Mouse (Mus musculus): ENCODE results near the gene Atp13a3.
A peak's percentile ranks its signal among the peaks of the same experiment; 100 is the strongest.

Atp13a3 gene

GRCm38 (mm10) chr16:30314236-30314635, 91.5 kb downstream of the Atp13a3 start:
- DNase-seq (ENCODE audit: low read depth, low spot score): peak; percentile 49

- no peak for DNase-seq (ENCODE audit: low read depth, low spot score)
Observed at GRCm38 (mm10) chr16:30310647-30311046, 95.1 kb downstream of the Atp13a3 start, which contains the start of gene Gp5. TSS of gene Gp5 (minus strand) at chr16:30310779.

GRCm38 (mm10) chr16:30310171-30310515, 95.6 kb downstream of the Atp13a3 start:
- DNase-seq (ENCODE audit: low read depth, low spot score): no peak

DNA sequence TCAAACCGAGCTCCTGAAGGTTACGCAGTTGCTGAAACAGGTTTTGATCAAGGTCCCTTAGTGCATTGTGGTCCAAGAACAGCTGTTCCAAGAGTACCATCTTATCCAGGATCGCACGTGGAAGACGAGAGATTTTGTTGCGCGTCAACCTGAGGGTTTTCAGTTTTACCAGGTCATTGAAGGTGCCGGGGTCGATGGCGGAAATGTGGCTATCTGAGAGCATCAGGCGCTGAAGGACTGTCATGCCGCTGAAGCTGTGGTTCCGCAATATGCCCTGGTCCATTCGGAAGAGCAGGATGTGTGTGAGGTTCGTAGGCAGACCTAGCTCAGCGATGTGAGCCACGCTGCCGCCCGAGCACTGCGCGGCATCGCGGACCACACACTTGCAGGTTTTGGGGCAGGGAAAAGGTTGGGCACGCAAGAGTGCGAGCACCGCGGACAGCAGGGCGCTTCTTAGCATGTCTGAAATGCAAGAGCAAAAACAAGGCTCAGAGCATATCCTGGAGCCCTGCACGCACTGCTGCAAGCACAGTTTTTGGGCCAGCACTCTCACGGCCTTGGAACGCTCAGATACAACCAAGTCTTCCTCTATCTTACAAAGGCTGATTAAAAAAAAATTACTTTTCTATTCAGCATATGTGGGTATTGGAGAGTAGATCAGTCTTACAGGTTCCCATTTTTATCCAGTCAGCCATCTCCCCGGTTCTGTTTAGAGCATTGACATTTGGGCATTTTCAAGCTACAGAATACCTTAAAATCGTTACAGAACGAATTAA, 96.2 kb downstream of the Atp13a3 start:
- DNase-seq (ENCODE audit: low read depth, low spot score): no peak

DNA sequence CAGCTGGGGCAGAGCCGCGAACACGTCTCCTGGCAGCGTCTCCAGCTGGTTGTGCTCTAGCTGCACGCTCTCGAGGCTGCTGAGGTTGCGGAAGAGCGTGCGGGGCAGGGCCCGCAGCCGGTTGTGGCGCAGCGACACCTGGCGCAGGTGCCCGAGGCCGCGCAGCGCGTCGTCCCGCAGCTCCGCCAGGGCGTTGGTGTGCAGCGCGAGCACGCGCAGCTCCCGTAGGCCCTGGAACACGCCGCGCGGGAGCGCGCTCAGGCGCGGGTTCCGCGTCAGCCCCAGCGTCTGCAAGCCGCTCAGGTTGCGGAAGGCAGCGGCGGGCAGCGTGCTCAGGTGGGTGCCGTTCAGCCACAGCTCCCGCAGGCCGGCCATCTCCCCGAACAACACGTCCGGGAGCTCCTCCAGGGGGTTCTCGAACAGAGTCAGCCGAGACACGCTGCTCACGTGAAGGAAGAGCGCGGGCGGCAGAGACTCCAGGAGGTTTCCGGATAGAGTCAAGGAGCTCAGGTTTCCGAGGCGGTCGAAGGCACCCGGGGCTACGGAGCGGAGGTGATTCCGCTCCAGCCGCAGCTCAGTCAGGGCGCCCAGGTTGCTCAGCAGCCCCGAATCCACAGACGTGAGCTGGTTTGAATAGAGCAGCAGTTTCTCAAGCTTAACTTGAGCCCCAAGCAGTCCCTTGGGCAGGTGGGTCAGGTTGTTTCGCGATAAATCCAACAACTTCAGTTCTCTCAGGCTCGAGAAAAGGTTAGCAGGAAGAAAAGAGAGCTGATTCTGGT, 97.0 kb downstream of the Atp13a3 start:
- DNase-seq (ENCODE audit: low read depth, low spot score): no peak

- DNase-seq (ENCODE audit: low read depth, low spot score): no peak
Observed at GRCm38 (mm10) chr16:30307961-30308615, 97.7 kb downstream of the Atp13a3 start.

- no peak for DNase-seq (ENCODE audit: low read depth, low spot score)
Observed at GRCm38 (mm10) chr16:30307306-30307705, 98.5 kb downstream of the Atp13a3 start.

DNA sequence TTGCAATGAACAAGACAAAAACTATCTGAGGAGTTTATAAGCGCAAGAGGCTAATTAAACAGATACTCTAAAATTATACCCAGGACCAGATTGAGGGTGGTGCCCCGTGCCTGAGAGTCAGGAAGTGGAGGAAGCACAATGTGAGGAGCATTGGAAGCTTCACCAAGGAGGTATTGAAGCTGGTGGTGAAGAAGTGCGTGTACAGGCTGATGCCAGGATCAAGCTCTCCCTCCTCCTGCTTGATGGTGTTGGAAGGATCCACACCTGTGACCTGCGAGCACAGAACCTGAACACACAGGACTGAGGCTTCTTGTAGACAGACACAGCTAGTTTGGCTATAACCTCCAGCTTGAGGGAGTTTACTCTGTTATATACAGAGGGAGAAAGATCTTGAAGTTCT, 99.7 kb downstream of the Atp13a3 start:
- no peak for DNase-seq (ENCODE audit: low read depth, low spot score)

- no peak for DNase-seq (ENCODE audit: low read depth, low spot score)
Observed at GRCm38 (mm10) chr16:30304236-30304635, 101.5 kb downstream of the Atp13a3 start.

DNA sequence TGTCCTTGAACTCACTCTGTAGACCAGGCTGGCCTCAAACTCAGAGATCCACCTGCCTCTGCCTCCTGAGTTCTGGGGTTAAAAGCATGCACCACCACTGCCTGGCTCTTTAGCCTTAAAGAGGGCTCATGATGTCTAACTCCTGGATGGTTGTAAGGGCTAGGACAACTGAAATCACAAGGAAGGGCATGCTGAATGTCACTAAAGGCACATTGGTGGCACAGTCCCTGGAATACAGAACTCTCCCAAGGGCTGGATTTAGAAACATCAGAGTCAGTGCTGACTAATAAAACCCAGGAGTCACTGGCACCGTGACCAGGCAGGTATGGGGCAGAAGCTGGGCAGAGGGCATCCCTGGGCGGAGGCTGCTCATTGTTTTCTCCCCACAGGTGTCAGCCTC, 102.4 kb downstream of the Atp13a3 start:
- DNase-seq (ENCODE audit: low read depth, low spot score): no peak

GRCm38 (mm10) chr16:30302686-30303085, 103.1 kb downstream of the Atp13a3 start:
- DNase-seq (ENCODE audit: low read depth, low spot score): no peak

DNA sequence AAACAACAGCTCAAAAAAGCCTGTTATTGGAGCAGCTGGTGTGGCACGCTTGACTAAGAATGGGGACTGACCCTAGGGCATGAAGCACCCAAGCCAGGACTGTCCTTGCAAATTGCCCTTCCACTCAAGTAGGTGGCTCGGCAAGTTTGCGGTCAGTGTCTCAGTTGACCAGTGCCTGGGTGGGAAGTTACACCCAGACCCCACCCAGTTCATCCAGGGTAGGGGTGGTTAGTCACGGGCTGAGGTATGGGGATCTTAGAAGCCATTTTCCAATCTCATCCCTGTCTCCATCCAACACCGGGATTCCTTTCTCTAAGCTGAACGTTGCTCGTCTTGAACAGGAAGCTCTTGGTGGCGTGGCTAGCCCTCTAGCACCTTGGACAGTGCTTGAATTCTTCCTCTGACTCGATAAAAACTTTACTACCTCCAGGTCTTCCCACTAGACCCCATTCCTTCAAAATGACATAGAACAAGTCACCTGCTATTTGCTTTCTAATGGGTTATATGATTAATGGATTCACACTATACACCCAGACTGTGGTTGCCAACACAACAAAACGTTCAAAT, 106.0 kb downstream of the Atp13a3 start:
- no peak for DNase-seq (ENCODE audit: low read depth, low spot score)

DNA sequence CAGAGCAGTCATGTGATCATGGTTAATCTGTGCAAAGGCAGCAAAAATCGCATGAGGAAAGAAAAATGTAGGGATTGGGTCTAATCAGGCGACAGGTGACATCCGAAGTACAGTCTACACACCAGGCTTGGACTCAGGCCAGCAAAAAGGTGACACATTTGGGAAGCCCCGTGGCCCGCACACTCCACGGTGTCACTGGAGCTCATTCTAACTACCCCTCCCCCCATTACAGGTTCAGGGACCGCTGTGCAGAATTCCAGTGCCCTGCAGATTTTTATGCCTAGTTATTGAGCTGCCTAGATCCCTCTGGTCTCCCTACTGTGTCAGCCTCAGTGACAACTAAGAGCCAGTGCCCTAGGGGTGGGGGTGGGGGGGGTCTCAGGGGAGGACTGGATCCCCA, 108.3 kb downstream of the Atp13a3 start:
- DNase-seq (ENCODE audit: low read depth, low spot score): no peak

DNA sequence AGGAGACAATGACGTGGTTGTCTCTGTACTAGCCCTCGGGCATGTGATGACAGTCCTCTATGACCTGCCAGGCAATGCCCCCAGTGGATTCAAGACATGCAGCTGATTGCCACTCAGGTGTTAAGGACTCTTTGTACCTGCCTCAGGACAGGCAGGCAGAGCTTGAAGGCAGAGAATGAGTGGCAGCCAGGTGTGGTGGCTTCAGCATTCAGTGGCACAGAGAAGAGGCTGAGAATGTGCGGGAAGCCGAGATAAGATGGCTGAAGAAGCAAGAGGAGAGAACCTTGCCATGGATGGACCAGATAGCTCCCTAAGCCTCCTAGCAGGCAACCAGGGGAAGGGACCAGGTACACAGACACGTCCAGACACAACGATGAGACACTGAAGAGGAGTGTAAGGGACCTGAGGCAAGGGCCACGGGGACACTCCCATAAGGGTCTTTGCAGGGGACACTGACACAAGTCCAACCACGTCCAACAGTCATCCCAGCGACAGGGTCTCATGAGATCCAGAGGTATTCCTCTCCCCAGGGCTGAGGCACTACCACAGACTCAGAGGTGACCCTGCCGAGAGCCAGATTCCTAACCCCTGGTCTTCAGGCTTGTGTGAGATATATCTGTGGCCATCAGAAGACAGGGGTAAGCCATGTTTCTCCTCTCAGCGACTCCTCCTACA, 109.0 kb downstream of the Atp13a3 start:
- no peak for DNase-seq (ENCODE audit: low read depth, low spot score)

DNA sequence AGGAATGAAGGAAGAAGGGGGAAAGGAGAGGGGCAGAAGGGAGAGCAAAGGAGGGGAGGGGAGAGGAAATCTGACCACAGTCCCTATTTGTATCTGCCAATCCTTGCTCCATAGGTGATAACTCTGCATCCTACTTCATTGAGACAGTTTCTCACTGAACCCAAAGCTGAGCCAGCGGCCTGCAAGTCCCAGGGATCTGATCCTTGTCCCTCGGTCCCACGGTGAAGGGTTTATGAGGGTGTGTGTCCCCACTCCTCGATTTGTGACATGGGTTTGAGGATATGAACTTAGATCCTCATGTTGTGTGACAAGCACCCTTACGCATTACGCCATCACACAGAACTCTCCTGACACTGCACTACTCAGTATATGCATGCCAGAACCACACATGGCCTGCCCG, 110.7 kb downstream of the Atp13a3 start:
- no peak for DNase-seq (ENCODE audit: low read depth, low spot score)

- no peak for DNase-seq (ENCODE audit: low read depth, low spot score)
Observed at GRCm38 (mm10) chr16:30290436-30290835, 115.3 kb downstream of the Atp13a3 start.

GRCm38 (mm10) chr16:30285701-30286100, 120.1 kb downstream of the Atp13a3 start:
- DNase-seq (ENCODE audit: low read depth, low spot score): no peak

- DNase-seq (ENCODE audit: low read depth, low spot score): peak; percentile 55
Observed at GRCm38 (mm10) chr16:30283743-30284337, 121.9 kb downstream of the Atp13a3 start.

DNA sequence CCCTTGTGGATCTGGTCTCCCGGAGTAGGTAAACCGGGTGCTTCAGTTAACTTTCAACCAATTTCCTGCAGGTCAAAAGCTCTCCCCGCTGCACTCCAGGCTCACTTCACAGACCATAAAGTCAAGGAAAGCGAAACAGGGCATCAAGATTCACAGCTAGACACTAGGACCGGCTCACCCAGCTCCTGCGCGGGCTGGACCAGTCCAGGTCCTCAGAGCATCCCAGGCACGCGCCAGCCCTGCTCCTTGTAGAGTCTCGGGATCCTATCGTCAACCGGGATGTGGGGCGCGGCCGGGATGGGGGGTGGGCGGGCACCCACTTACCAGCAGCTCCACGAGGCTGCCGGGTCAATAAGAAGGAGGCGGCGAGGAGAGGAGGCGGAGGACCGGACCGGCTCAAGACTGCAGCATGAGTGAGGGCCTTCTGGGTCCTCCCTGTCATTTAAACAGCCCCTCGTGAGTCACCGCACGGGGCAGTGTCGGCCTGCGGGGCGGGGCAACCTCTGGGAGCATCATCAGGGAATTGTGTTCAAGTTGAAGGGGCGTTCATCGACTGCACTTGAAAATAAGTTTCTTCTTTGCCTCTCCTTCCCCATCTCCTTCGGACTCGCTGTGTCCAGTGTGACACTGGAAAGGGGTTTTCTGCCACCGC, 122.8 kb downstream of the Atp13a3 start, which contains the start of gene Lrrc15:
Lrrc15 (minus strand) TSS at position 413 of the 652 bp plus-strand sequence.
- DNase-seq (ENCODE audit: low read depth, low spot score): no peak

DNA sequence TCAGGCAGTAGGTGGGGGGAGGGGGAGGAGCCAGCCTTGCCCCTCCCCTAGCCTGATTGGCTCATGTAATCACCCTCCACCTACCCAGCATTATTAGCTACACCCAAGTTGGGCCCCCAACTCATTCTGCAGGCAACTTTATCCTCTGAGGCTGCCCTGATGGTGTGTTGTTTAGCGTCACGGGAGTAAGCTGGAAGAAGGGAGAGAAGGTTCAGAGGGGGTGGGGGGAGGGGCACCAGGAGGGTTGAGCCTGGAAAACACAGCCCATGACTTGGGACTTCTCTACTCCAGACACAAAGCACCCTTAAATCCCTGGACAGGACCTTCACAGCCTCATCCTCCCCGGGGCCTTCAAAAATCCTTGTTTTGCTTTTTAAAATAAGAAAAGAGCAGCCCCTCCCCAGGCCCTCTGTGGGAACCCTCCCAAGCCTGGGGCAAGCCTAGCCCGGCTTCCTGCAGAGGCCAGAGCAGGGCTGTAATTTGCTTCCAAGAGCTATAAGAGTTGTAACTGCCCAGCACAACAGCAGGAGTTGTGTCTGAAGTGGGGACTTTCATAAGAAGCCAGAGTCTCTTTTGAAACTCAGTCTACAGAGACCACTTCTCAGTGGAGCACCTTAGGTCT, 125.0 kb downstream of the Atp13a3 start:
- no peak for DNase-seq (ENCODE audit: low read depth, low spot score)
